Mouse (Mus musculus) Patski (cell line): ENCODE measurements around the gene Tspear. TPM values are rescaled to one million over a fixed set of nuclear protein-coding genes. Genes with fewer than 3 reads are reported as not detected.

Experiments used
- ATAC-seq: fragments of 100-300 bp; one replicate; pipeline ENCODE4 v1.8.0; 2021
- CTCF ChIA-PET: fragments of 350-600 bp; sonication (Branson Sonifier 250); formaldehyde crosslinking; loops from one replicate; lab custom pipeline; 2022; ENCODE audit warnings: inconsistent platforms; lab: Charles Lee
- POLR2A ChIA-PET: fragments of 350-600 bp; sonication (Branson Sonifier 250); formaldehyde crosslinking; loops from one replicate; lab custom pipeline; 2022; ENCODE audit warnings: antibody characterized with exemption, inconsistent platforms; lab: Charles Lee
- DNase-seq: peaks from one replicate; pipeline ENCODE4 v3.0.0-alpha.2; 2011; ENCODE audit warnings: low read depth, low spot score
- H3K27me3 ChIP-seq: fragments of 371-371 bp; one replicate; pipeline ENCODE4 v1.5.1; 2021
- CTCF ChIP-seq: fragments of 100-300 bp; IDR thresholded peaks from one replicate; pipeline ENCODE4 v1.5.1; 2021
- in situ Hi-C: fragments of 300-500 bp; cut with MboI; formaldehyde crosslinking; loops from 3 replicates; pipeline ENCODE4 v1.11.1; 2018; ENCODE audit warnings: low pct_unique_long_range_greater_than_20kb, mixed read lengths
- polyA plus RNA-seq: library from polyadenylated mRNA; unstranded; gene quantifications from one replicate; pipeline ENCODE4 v1.2.3, GENCODE M21; 2021

Gene Tspear
- polyA plus RNA-seq, 1 experiment from 2014 or later: not detected

DNA sequence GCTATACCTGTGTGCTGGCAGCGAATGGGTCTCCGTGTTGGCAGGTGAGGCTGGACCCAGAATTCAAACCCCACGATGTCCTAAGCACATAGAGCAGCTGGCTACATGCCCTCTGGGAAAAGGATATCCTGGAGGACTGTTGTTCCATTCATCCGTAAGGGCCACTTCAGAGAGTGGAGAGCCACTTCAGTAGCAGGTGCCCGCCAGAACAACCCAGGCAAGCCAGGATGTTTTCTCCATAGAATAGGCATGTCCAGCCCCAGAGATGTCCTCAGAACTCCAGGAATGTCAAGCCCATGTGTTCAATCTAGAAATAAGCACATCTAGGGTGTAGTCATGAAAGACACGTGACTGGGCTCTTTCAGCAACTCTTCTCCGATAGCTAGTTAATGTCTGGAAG, 183.3 kb downstream of the Tspear start:
- ChIA-PET POLR2A (no interaction called here), CTCF (no interaction called here)
- H3K27me3 ChIP-seq: peaks cover 8% of the 10 kb centered on the region
- no peak for DNase-seq
- in situ Hi-C loops: no loop called here
- ATAC-seq: no peak
- no peak for TF ChIP-seq CTCF

DNA sequence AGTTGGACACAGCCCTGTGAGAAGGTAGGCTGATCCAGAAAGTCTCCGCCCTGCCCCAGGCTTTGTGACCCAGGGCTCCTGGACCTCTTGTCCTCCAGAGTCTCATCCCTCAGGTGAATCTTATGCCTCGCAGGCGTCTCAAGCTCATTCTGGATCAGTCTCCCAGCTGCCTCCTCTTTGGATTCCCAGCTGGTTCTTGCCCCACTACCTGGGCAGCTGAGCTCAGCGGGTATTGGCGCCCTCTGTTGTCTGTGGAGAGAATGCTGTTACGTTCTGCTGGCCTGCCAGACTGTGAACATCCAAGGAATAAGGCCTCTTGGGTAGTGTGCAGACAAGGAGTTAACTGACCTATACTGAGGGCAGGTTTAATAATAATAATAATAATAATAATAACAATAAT, 192.6 kb downstream of the Tspear start:
- ATAC-seq: no peak
- H3K27me3 ChIP-seq: peaks cover 11% of the 10 kb centered on the region
- POLR2A ChIA-PET: no interaction called here
- no peak for DNase-seq
- in situ Hi-C loops: no loop called here
- CTCF ChIA-PET: interaction anchor here (0.6 to 1.3 kb wide), 2 partner anchors 34 to 221 kb away, joined by 3 read pairs; no protein-coding TSS in a partner anchor
- no peak for TF ChIP-seq CTCF

DNA sequence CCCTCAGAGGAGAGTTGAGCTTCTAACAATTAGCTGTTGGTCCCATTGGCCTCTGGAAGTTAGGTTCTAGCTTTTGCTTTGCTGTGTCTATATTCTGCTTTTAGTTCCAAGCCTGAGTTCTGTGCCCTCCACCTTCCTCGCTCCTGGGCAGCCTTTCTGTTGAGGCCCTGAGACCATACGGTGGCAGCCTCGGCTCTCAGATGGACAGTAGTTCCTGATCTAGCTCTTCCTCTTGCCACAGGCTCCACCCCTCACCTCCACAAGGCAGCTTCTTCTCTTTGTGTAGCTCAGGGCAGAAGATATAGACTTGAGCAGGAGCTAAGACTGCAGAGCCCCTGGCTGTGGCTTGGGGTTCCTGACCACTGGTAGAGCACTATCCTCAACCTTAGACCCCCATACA, 193.9 kb downstream of the Tspear start:
- ChIA-PET POLR2A (no interaction called here), CTCF (no interaction called here)
- no peak for ATAC-seq
- DNase-seq: no peak
- H3K27me3 ChIP-seq: peaks cover 18% of the 10 kb centered on the region
- in situ Hi-C loops: no loop called here
- TF ChIP-seq CTCF: no peak

DNA sequence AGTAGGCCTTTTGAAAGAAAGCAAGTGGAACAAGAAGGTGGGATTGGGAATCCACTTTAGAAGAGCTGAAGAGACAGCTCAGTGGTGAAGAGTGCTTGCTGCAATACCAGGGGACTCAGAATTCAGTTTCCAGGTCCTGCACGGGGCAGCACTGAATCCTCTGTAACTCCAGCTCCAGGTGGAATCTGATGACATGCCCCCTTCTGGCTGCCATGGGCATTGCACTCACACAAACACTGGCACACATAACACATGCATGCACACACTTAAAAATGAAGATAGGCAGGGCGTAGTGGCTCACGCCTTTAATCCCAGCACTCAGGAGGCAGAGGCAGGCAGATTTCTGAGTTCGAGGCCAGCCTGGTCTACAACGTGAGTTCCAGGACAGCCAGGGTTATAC, 196.2 kb downstream of the Tspear start:
- H3K27me3 ChIP-seq: peaks cover 11% of the 10 kb centered on the region
- no peak for ATAC-seq
- in situ Hi-C loops: no loop called here

DNA sequence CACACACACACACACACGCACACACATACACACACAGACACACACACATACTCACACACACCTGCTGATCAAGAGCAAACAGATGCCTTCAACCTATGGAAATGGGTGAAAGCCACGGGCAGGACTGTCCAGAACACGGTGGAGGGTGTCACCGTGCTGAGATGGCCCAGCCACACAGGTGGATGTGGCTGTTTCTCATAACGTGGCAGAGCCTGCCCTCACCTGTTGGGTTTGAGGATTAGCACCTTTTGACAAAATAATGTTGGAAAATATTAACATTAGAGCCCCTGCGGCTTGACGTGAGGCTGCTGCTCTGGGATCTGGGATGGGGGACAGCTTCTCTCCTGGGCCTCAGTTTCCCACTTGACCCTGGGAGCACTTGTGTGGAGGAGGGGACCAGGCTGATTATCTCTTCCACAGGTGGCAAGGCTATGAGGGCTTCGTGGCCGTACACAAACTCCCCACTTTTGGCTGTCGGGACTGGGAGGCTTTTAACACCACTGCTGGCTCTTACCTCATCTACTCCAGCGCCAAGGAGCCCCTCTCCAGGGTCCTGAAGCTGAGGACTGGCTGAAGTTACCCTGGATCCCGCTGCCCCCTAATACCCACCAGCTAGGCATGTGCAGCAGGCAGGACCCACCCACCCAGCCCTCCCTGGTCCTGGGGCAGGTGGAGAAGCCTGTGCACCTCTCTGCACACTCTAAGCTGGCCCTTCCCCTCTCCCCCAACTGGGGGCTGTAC, 199.8 kb downstream of the Tspear start:
- ChIA-PET CTCF (no interaction called here), POLR2A (no interaction called here)
- no peak for TF ChIP-seq CTCF
- no peak for ATAC-seq
- no peak for DNase-seq
- peaks cover 14% of the 10 kb centered on the region for H3K27me3 ChIP-seq
- in situ Hi-C loops: no loop called here

More for the DNA sequence above, 196.2 kb downstream of the Tspear start:
- no peak for DNase-seq
- POLR2A ChIA-PET: no interaction called here
- TF ChIP-seq CTCF: no peak
- CTCF ChIA-PET: no interaction called here

DNA sequence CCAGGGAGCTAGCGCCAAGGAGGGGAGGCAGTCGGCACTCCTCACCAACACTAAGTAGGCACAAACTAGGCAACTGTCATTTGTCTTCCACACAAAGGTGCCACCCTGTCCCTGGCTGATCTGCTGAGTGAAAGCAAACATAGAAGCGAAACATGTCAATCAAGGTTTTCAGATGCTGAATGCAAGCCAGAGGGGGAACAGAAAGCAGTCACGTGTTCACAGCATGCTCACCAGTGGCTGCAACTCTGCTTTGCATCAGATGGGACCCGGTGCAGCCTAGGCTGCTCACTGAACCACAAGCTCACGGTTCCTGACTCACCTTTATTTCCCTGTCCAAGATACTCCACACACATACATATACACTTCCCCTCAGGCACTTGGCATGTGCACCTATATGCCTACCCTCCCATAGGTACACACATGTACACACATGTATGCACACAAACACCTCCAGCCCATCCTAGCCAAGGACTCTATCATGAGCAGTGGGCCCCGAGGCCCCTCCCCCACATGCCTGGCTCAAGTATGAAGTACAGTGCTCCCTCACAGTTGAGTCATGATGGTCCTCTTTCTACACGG, 204.7 kb downstream of the Tspear start:
- in situ Hi-C loops: no loop called here
- ChIA-PET POLR2A (no interaction called here), CTCF (no interaction called here)
- DNase-seq: no peak
- no peak for ATAC-seq
- H3K27me3 ChIP-seq: peaks cover 29% of the 10 kb centered on the region
- no peak for TF ChIP-seq CTCF

DNA sequence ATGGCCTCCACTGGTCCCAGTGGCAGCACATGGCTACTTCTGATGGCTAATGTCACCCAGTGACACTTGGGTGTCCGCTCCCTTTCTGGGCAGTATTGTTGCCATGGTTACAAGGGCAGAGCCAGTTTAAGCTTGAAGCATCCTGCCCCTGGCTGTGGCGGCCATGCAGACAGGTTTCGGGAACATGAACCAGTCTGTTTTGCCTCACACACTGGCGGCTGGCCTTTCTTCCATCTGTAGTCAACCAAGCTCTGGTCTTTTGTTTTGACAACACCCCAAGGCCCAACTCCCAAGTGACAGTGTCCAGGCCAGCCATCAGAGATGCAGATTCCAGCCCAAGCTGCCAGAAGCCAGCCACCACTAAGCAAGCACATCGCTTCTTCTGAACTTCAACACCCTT, 209.2 kb downstream of the Tspear start:
- ATAC-seq: no peak
- ChIA-PET POLR2A (no interaction called here), CTCF (no interaction called here)
- TF ChIP-seq CTCF: no peak
- in situ Hi-C loops: no loop called here
- DNase-seq: no peak
- H3K27me3 ChIP-seq: peaks cover 43% of the 10 kb centered on the region

DNA sequence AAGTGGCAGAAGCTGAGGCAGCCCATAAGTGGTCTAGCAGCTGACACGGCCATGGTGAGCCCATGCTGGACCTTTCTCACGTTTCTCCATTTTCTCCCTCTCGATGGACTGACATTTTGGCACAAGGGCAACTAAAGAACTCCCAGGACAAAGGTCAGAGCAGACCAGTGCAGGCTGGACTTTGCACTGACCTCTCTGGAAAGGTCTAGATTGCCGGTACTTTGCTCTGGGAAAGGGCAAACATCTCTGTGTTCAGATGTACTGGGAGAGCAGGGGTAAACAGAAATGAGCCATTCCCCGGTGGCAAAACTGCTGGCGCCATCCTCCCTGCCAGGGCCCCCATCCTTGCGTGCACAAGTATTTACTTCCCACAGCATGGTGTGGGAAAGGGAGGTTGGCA, 213.8 kb downstream of the Tspear start:
- ATAC-seq (no peak), DNase-seq (no peak)
- CTCF ChIA-PET: no interaction called here
- POLR2A ChIA-PET: no interaction called here
- in situ Hi-C loops: no loop called here
- peaks cover 48% of the 10 kb centered on the region for H3K27me3 ChIP-seq
- no peak for TF ChIP-seq CTCF

DNA sequence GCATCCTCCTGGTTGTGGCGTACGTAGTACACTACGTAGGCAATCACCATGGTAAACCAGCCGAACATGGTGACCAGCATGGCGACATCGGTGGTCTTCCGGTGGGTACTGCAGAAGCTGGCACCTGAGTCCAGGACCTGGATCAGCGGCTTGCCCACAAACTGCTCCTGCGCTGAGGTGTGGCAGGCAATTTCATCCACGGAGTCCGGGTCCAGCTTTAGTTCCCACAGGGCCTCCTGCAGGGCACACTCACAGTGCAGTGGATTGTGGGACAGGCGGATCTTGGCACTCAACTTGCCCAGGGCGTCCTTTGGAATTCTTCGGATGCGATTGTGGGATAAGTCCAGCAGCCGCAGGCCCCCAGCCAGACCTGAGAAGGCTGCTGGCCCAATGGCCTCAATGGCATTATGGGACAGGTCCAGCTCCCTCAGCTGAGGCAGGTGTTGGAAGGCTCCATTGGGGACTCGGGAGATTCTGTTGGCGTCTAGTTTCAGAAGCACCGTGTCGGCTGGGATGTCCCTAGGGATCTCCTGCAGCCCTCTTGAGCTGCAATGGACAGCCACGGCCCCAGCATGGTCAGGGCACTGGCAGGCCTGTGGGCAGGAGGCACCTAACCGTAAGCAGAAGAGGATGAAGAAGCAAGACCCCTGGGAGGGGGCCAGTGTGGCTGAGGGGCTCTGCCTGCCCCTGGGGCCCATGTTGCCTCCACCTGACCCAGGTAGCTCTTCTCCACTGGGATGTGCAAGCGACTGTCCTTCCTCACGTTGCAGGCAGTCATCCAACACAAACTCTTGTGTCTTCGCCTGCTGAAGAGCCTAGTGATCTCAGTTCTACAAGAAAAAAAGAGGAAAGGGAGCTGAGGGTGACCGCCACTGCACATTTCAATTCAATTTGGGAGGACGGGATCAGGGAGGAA, 214.8 kb downstream of the Tspear start:
- in situ Hi-C loops: no loop called here
- no peak for ATAC-seq
- POLR2A ChIA-PET: no interaction called here
- peaks cover 41% of the 10 kb centered on the region for H3K27me3 ChIP-seq
- TF ChIP-seq CTCF: no peak
- CTCF ChIA-PET: no interaction called here
- DNase-seq: no peak

DNA sequence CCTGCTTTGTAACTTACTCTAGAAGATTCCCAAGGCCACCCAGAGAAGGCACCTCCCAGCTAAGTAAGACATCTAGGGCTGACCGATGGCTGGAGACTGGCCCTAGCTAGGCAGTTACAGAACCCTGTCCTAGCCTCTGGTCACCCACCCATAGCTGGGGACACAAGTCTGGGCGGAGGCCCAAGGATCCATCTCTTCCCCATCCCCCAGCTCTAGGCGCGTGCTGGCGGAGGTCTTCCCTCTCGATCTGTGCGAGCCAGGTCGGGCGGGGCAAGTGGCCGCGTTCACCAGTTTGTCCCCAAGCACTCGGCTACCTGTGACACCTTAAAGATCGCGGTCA, 215.5 kb downstream of the Tspear start:
- ChIA-PET CTCF (no interaction called here), POLR2A (no interaction called here)
- ATAC-seq (no peak), DNase-seq (no peak)
- in situ Hi-C loops: no loop called here
- TF ChIP-seq CTCF: no peak
- H3K27me3 ChIP-seq: peaks cover 37% of the 10 kb centered on the region
